Mouse (Mus musculus) neural tube, embryonic 15.5 days (tissue): Measurements from ENCODE around the gene Dock10. TPM values are rescaled to one million over a fixed set of nuclear protein-coding genes. Genes with fewer than 3 reads are reported as not detected.

Experiments
- ATAC-seq: fragments of 200-750 bp; cut with Nextera tagmentation; 2 replicates; pipeline ENCODE4 v1.8.0; 2017; ENCODE audit warnings: mild to moderate bottlenecking, moderate TSS enrichment, moderate library complexity; ENCODE audit not compliant: low FRiP score
- H3K27ac ChIP-seq: fragments of 300-500 bp; sonication (generic); replicated peaks from 2 replicates; pipeline ENCODE4 v1.5.1; 2015; ENCODE audit warnings: mild to moderate bottlenecking, inconsistent platforms
- H3K27me3 ChIP-seq: fragments of 300-500 bp; sonication (generic); replicated peaks from 2 replicates; pipeline ENCODE4 v1.6.1; 2015; ENCODE audit warnings: inconsistent platforms
- H3K36me3 ChIP-seq: fragments of 300-500 bp; sonication (generic); 2 replicates; pipeline ENCODE4 v1.6.1; 2015; ENCODE audit warnings: inconsistent platforms
- H3K4me1 ChIP-seq: fragments of 300-500 bp; sonication (generic); 2 replicates; pipeline ENCODE4 v1.6.1; 2015; ENCODE audit warnings: inconsistent platforms
- H3K4me2 ChIP-seq: fragments of 300-500 bp; sonication (generic); 2 replicates; pipeline ENCODE4 v1.6.1; 2015; ENCODE audit warnings: inconsistent platforms, mild to moderate bottlenecking, moderate library complexity
- H3K4me3 ChIP-seq: fragments of 300-500 bp; sonication (generic); replicated peaks from 2 replicates; pipeline ENCODE4 v1.5.1; 2015; ENCODE audit warnings: mild to moderate bottlenecking, inconsistent platforms
- H3K9ac ChIP-seq: fragments of 300-500 bp; sonication (generic); replicated peaks from 2 replicates; pipeline ENCODE4 v1.6.1; 2015; ENCODE audit warnings: mild to moderate bottlenecking, inconsistent platforms
- H3K9me3 ChIP-seq: fragments of 300-500 bp; sonication (generic); replicated peaks from 2 replicates; pipeline ENCODE4 v1.6.1; 2016; ENCODE audit warnings: inconsistent platforms
- WGBS: fragments of 180-500 bp; shearing (Covaris S2); methylation state at CpG from one replicate; pipeline ENCODE4 v1.1.7; 2015; ENCODE audit warnings: mixed read lengths; 5-methylcytosine and 5-hydroxymethylcytosine counted together
- polyA plus RNA-seq: library from polyadenylated mRNA; unstranded; fragments of >200 nt; fragmentation: Nextera tagmentation; extraction: Ambion mirVana; gene quantifications from 2 replicates; pipeline ENCODE4 v1.2.1, GENCODE M21; 2015

Gene Dock10
- polyA plus RNA-seq, 1 experiment from 2014 or later, result 5.8 TPM

- H3K27me3 ChIP-seq, result no peaks in the 10 kb centered on the region
- peaks cover 4% of the 10 kb centered on the region for H3K4me1 ChIP-seq
- WGBS, result 68% methylated on average over 1 of the region's 1 CpGs
- H3K9me3 ChIP-seq, result no peaks in the 10 kb centered on the region
- H3K36me3 ChIP-seq, result no peaks in the 10 kb centered on the region
- H3K27ac ChIP-seq, result no peak overlapping the region
- H3K9ac ChIP-seq, result no peak overlapping the region
- no peak for ATAC-seq
- no peak overlapping the region for H3K4me3 ChIP-seq
- H3K4me2 ChIP-seq, result no peak overlapping the region
Observed at GRCm38 (mm10) chr1:80625371-80625770, 133.0 kb downstream of the Dock10 start.

DNA sequence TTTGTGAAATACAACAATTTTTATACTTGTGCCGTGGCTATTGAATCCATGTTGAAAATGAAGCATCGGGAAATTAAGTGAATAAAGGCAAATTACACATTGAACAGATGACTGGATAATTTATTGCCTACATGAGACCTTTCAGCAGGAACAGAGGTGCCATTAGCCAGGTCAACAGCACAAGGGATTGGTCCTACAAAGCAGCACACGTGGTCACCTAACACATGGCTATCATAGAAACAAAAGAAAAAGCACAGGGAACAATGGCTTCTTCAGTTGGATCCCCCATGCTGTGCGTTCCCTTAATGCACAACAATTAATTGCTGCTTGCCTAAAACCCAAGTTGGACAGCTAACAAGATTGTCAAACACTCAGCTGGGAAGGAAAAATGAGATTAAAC lies 133.8 kb downstream of the Dock10 start:
- no peaks in the 10 kb centered on the region for H3K9me3 ChIP-seq
- no peak overlapping the region for H3K4me2 ChIP-seq
- ATAC-seq, result no peak
- WGBS, result 28% methylated on average over 4 of the region's 4 CpGs
- H3K9ac ChIP-seq, result no peak overlapping the region
- no peak overlapping the region for H3K4me3 ChIP-seq
- H3K36me3 ChIP-seq, result no peaks in the 10 kb centered on the region
- no peaks in the 10 kb centered on the region for H3K27me3 ChIP-seq
- no peaks in the 10 kb centered on the region for H3K4me1 ChIP-seq
- no peak overlapping the region for H3K27ac ChIP-seq

DNA sequence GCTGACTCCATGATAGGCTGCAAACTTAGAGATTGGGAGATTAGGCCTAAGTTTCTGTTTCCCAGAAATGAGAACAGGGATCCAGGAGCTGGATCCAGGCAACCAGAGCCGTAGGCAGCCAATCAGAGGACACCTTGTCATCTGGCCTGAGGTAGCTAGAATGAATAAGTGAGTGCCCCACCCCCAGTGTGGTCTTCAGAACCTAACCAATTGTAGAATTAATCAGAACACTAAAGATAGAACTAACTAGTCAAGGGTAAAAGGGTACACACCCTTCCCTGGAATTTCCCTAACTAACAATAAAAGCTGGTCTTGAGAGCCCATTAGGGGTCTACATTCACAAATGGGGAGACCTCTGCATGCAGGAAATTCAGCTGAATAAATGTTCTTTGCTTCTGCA lies 135.7 kb downstream of the Dock10 start:
- WGBS, result 90% methylated on average over 1 of the region's 1 CpGs
- ATAC-seq, result no peak
- H3K36me3 ChIP-seq, result no peaks in the 10 kb centered on the region

DNA sequence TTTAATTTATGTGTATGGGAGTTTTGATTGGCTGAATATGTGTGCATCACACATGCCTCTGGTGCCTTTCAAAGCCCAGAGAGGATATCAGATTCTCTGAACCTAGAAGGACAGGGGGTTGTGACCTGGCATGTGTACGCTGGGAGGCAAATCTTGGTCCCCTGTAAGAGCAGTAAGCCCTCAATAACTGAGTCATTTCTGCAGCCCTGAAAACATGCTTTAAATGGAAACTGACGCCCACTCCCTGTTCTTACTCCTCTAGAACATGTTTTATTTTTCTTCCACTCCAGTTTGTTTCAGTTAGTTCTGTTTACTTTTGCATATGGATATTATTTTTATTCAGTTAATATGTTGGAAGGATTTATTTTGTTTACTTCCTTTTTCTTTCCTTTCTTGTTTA lies 139.2 kb downstream of the Dock10 start:
- H3K4me1 ChIP-seq, result no peaks in the 10 kb centered on the region
- no peak for ATAC-seq
- H3K4me2 ChIP-seq, result no peak overlapping the region
- H3K27me3 ChIP-seq, result no peaks in the 10 kb centered on the region
- 89% methylated on average over 2 of the region's 2 CpGs for WGBS
- H3K9ac ChIP-seq, result no peak overlapping the region
- H3K9me3 ChIP-seq, result 0 out of 2 replicates have a peak, but pooled peaks cover 3% of the 10 kb centered on the region
- H3K36me3 ChIP-seq, result no peaks in the 10 kb centered on the region
- no peak overlapping the region for H3K27ac ChIP-seq
- no peak overlapping the region for H3K4me3 ChIP-seq

More for the DNA sequence above, 135.7 kb downstream of the Dock10 start:
- Histone ChIP-seq H3K4me3 (no peak overlapping the region), H3K4me2 (no peak overlapping the region), H3K9ac (no peak overlapping the region), H3K4me1 (no peaks in the 10 kb centered on the region), H3K9me3 (0 out of 2 replicates have a peak, but pooled peaks cover 3% of the 10 kb centered on the region), H3K27me3 (no peaks in the 10 kb centered on the region), H3K27ac (no peak overlapping the region)

- Histone ChIP-seq H3K36me3 (no peaks in the 10 kb centered on the region), H3K4me3 (no peak overlapping the region), H3K4me1 (no peaks in the 10 kb centered on the region), H3K4me2 (no peak overlapping the region), H3K27me3 (no peaks in the 10 kb centered on the region), H3K9ac (no peak overlapping the region), H3K27ac (no peak overlapping the region), H3K9me3 (0 out of 2 replicates have a peak, but pooled peaks cover 3% of the 10 kb centered on the region)
- WGBS, result 89% methylated on average over 5 of the region's 5 CpGs
- no peak for ATAC-seq
Observed at GRCm38 (mm10) chr1:80616671-80617070, 141.7 kb downstream of the Dock10 start.

GRCm38 (mm10) chr1:80614750-80615149 lies 143.6 kb downstream of the Dock10 start:
- H3K4me3 ChIP-seq, result no peak overlapping the region
- H3K4me1 ChIP-seq, result no peaks in the 10 kb centered on the region
- no peak overlapping the region for H3K4me2 ChIP-seq
- H3K27ac ChIP-seq, result no peak overlapping the region
- no peak overlapping the region for H3K9ac ChIP-seq
- H3K9me3 ChIP-seq, result 0 out of 2 replicates have a peak, but pooled peaks cover 3% of the 10 kb centered on the region
- no peak for ATAC-seq
- H3K27me3 ChIP-seq, result no peaks in the 10 kb centered on the region
- WGBS, result 89% methylated on average over 5 of the region's 5 CpGs
- H3K36me3 ChIP-seq, result no peaks in the 10 kb centered on the region

DNA sequence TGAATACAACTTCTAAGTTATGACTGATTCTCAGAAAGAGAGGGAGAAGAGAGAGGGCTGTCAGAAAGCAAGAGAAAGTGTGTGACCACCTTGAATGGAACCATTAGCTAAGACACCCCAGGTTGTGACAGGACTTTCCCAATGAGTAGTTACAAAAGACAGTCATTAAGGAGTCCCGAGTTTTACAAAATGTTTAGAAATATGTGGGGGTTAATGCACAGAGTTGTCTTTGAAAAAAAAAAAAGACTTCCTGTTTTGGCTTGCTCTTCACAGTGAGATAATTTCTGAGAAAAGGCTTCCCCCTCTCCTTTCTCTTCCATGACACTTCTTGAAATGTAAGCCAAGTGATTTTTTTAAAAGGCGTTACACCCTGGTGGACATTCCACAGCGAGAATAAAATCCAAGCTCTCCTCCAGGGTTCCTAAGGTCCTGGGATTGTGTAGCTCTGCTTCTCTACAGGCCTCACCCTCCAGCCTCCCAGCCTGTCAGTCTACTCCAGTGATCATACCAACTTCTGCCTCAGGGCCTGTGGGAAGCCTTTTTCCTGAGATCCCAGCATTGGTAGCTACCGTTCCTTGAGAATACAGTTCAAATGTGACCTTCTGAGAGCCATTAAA lies 144.8 kb downstream of the Dock10 start:
- ATAC-seq, result no peak
- no peak overlapping the region for H3K27ac ChIP-seq
- no peaks in the 10 kb centered on the region for H3K27me3 ChIP-seq
- H3K9me3 ChIP-seq, result 0 out of 2 replicates have a peak, but pooled peaks cover 3% of the 10 kb centered on the region
- H3K4me1 ChIP-seq, result no peaks in the 10 kb centered on the region
- H3K4me3 ChIP-seq, result no peak overlapping the region
- no peak overlapping the region for H3K9ac ChIP-seq
- WGBS, result 84% methylated on average over 4 of the region's 4 CpGs
- H3K4me2 ChIP-seq, result no peak overlapping the region
- no peaks in the 10 kb centered on the region for H3K36me3 ChIP-seq

DNA sequence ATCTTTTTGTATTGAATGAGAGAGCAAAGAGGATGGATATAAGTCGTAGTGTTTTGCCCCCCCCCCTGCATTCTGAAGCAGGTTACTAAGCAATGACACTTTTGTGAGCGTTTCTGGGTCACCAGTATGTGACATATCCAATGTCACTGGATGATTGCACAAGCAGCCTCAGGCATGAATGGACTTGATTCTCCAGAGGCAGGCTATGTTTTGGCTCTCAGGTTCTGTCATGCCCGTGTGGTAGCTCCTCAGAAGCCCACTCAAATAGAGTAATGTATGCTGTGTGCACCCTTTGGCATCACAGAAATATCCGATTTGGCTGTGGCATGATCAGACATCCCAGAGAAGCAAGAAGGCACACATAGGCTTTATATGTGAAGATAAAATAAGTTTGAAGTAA lies 150.8 kb downstream of the Dock10 start:
- 82% methylated on average over 4 of the region's 4 CpGs for WGBS
- ATAC-seq, result no peak
- H3K4me1 ChIP-seq, result no peaks in the 10 kb centered on the region
- no peak overlapping the region for H3K9ac ChIP-seq
- H3K27me3 ChIP-seq, result no peaks in the 10 kb centered on the region
- H3K27ac ChIP-seq, result no peak overlapping the region
- no peaks in the 10 kb centered on the region for H3K36me3 ChIP-seq
- H3K4me2 ChIP-seq, result no peak overlapping the region
- no peak overlapping the region for H3K4me3 ChIP-seq
- no peaks in the 10 kb centered on the region for H3K9me3 ChIP-seq

DNA sequence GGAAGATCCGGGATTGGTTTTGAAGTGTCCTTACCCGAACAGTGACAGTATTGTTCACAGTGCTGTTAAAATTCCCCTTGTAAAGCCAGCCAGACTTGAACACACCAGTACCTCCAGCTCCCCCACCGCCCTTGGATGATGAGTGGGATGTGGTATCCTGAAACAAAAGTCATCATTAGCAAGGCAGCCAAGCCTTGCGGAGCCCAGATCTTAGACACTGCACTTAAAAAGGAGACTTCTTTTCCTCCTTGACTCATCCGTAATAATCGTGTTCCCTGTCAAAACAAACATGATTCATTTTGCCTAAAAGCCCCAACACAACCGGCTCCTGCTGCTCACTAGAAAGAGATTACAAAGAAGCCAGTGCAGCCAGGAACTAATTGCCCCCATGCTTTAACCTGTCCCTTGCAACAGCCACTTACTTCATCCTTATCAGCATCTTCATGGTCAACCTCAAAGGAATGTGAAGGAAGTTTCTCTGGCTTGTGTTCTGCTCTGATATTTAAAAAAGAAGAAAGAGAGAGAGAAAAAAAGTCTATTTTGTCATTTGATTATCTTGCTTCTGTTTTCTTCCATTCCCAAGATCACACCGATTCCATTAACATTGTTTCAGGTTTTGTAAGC lies 152.1 kb downstream of the Dock10 start:
- H3K36me3 ChIP-seq, result no peaks in the 10 kb centered on the region
- no peak overlapping the region for H3K27ac ChIP-seq
- ATAC-seq, result no peak
- H3K9me3 ChIP-seq, result no peaks in the 10 kb centered on the region
- no peak overlapping the region for H3K4me3 ChIP-seq
- no peak overlapping the region for H3K9ac ChIP-seq
- H3K4me2 ChIP-seq, result no peak overlapping the region
- 47% methylated on average over 8 of the region's 8 CpGs for WGBS
- no peaks in the 10 kb centered on the region for H3K4me1 ChIP-seq
- H3K27me3 ChIP-seq, result no peaks in the 10 kb centered on the region

DNA sequence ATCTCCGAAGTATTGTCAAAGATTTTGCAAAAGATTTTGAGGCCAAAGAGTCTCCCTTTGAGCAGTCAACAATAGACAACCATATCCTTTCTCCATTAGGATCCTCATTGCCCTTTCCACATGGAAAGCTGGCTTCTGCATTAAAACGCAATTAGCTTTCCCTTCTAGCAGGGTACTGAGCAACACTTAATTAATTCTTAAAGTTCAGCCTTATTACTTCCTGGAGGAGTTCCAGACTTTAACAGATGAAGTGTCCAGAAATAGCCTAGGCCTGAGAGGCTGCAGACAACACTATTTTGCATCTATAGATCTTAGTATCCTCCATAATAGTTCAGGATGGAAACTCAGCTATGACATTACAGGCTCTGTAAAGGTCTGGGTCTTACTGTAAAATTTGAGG lies 154.0 kb downstream of the Dock10 start:
- Histone ChIP-seq H3K4me3 (no peak overlapping the region), H3K9ac (no peak overlapping the region), H3K9me3 (no peaks in the 10 kb centered on the region), H3K27me3 (no peaks in the 10 kb centered on the region), H3K36me3 (no peaks in the 10 kb centered on the region), H3K4me1 (no peaks in the 10 kb centered on the region), H3K27ac (no peak overlapping the region), H3K4me2 (no peak overlapping the region)
- 79% methylated on average over 2 of the region's 2 CpGs for WGBS
- no peak for ATAC-seq

- H3K4me2 ChIP-seq, result no peak overlapping the region
- H3K27ac ChIP-seq, result no peak overlapping the region
- no peak for ATAC-seq
- no peak overlapping the region for H3K9ac ChIP-seq
- H3K36me3 ChIP-seq, result no peaks in the 10 kb centered on the region
- H3K4me3 ChIP-seq, result no peak overlapping the region
- no peaks in the 10 kb centered on the region for H3K9me3 ChIP-seq
- H3K27me3 ChIP-seq, result no peaks in the 10 kb centered on the region
- no peaks in the 10 kb centered on the region for H3K4me1 ChIP-seq
- 86% methylated on average over 2 of the region's 2 CpGs for WGBS
Observed at GRCm38 (mm10) chr1:80603081-80603480, 155.2 kb downstream of the Dock10 start.

DNA sequence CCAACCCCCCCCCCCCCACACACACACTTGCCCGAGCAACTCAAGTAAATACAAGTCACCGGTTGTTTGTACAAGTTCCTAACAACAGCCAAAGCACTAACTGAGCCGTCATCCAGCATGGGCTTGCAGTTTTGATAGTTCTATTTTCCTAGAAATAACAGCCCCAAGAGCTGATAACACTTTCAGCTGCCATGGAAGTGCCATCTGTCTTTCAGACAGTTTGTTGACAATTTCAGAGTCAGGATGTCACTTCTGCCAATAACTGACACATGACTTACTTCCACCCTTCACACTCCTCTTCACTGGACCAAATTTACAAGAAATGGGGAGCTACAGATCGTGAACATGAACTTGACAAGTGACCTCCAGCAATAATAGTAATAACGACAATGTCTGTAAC lies 175.0 kb downstream of the Dock10 start:
- Histone ChIP-seq H3K4me2 (no peak overlapping the region), H3K27ac (no peak overlapping the region), H3K4me1 (no peaks in the 10 kb centered on the region), H3K36me3 (no peaks in the 10 kb centered on the region), H3K27me3 (no peaks in the 10 kb centered on the region), H3K9ac (no peak overlapping the region), H3K9me3 (no peaks in the 10 kb centered on the region), H3K4me3 (no peak overlapping the region)
- WGBS, result 86% methylated on average over 5 of the region's 5 CpGs
- ATAC-seq, result no peak
